Mouse (Mus musculus) gastrocnemius, adult 2 months (tissue): ENCODE measurements around the gene Lrrc20. TPM values are rescaled to one million over a fixed set of nuclear protein-coding genes. Genes with fewer than 3 reads are reported as not detected.

Source experiments
- DNase-seq: peaks from one replicate; pipeline ENCODE4 v3.0.0; 2022
- H3K27ac ChIP-seq: fragments of 200-600 bp; 2 replicates; pipeline ENCODE4 v1.8.1; 2022; ENCODE audit warnings: mild to moderate bottlenecking
- H3K4me3 ChIP-seq: fragments of 200-600 bp; 2 replicates; pipeline ENCODE4 v1.8.1; 2022; ENCODE audit warnings: mild to moderate bottlenecking, moderate library complexity
- CTCF ChIP-seq: fragments of 200-600 bp; IDR thresholded peaks from 2 replicates; pipeline ENCODE4 v1.8.1; 2022; ENCODE audit warnings: antibody characterized with exemption, mild to moderate bottlenecking, moderate library complexity
- intact Hi-C: fragments of 180-260 bp; cut with DNase I; formaldehyde crosslinking; loops from one replicate; pipeline ENCODE4 v1.15.1; 2025
- total RNA-seq, 2 experiments: library from RNA; stranded (reverse); gene quantifications; 2 replicates each; pipeline ENCODE4 v1.2.3; 2021

Lrrc20 gene
- total RNA-seq, 2 experiments from 2014 or later: 133 to 164 TPM

DNA sequence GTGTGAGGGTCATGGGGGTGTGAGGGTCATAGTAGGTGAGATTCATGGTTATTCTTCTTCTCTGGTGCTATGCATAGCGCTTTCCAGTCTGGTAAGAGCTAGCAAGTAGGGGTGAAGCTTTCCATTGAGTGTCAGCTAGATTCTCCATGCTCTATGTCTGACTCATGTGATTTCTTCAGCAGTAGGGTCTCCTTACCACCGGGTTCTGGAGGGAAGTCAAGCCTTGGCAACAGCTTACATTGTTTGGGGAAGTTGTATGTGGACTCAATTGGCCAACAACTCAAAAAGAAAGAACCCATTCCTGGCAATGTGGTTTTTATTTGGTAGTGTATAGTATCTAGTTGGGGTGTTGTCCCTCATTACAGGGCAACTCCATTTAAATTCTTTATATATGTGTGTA is 28.5 kb downstream of the Lrrc20 start:
- Histone ChIP-seq H3K4me3 (no peak overlapping the region), H3K27ac (no peak overlapping the region)
- DNase-seq: no peak
- no peak for TF ChIP-seq CTCF
- intact Hi-C loops: no loop called here

DNA sequence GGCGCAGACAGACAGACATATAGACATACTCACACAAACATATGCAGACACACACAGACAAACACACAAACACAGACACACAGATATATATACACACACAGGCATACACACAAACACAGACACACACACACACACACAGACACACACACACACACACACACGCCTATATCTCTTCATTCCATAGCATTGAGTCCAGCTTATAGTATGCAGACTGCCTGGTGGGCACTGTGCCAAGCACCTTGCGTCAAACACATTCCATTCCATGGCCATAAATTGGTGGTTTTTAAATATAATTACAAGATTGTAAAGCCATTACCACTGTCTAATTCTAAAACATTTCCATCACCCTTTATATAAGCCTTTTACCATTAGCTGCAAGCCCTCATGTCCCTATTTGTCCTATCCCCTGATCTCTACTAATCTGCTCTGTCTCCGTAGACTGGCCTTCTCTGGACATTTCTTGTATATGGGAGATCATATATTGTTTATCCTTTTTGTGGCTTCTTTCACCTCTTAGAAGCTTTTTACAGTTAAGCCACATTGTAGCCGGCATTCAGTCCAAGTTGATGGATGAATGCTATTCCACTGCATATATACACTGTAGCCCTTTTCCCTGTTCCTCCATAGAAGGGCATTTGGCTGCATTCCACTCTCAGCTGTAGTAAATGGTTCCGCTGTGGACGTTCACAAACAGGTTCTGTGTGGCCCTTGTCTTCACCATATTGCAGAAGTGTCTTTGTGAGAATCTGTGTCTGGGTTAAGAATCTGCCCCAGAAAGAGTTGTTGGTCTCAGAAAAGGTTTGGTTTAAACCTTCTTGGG is 31.0 kb downstream of the Lrrc20 start:
- TF ChIP-seq CTCF: no peak
- Histone ChIP-seq H3K27ac (no peak overlapping the region), H3K4me3 (no peak overlapping the region)
- no peak for DNase-seq
- intact Hi-C loops: no loop called here

DNA sequence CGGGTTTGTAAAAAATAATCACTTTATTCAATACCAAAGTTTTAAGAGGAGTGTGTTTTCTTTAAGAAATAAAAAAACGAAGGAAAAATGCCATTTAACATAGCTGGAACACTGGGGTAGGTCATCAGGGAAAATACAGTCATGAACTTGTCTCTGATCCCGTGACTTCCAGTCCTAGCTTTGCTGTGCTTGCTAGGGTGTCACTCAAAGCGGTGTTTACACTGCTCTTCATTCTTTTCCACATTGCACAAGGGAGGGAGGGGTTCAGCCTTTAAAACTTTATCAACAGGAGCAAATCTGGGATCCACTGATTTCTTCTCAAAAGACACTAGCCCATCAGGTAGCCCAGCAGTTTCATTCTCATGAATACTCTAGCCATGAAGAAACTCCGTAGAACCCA is 34.3 kb downstream of the Lrrc20 start:
- peak overlapping the region; percentile 20 for H3K27ac ChIP-seq
- DNase-seq: no peak
- intact Hi-C loops: no loop called here
- no peak overlapping the region for H3K4me3 ChIP-seq
- TF ChIP-seq CTCF: no peak

DNA sequence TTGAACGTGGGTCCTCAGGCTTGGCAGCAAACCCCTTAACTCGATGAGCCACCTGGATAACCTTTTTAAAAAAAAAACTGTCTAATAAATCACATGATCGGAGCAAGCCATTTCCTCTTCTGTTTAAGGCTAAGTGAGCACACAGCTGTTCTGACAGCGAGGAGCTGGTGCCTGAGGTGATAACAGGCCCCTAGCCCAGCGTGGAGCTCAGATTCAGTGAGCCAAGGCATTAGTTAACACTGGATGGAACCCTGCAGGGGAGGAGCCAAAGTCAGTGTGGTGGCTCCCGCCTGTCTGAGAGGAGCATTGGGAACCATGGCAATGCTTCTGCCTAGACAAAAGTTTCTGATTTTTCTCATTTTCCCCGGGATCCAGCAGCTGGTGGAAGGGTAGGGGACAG is 35.2 kb downstream of the Lrrc20 start:
- intact Hi-C loops: no loop called here

DNA sequence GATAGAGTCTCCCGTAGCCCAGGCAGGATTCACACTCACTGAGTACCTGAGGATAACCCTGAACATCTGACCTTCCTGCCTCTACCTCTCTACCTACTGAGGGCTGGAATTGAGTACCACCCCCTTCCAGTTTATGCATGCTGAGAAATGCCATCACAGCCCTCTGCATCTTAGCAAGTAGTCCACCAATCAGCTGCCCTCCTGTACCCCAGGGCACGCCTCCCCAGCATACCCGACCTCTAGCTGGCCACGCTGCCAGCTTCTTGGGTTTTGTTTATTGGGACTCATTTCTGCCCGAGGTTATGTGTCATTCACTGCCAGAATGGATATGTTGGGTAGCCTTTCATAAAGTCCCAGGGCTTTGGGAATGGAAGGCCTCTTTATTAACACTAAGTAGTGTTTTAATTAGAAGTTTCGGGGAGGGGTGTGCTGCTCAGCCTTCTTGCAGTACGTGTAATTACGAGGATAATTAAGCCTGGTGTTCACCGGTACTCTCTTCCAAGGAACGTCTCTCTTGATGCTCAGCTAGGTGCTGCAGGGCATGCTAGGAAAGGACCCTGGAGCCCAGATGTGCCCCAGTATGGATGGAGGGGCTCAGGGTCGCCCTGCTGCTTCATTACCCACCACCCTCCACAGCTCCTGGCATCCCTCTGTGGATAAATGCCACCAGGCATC is 36.8 kb downstream of the Lrrc20 start:
- DNase-seq: no peak
- Histone ChIP-seq H3K27ac (no peak overlapping the region), H3K4me3 (no peak overlapping the region)
- no peak for TF ChIP-seq CTCF
- intact Hi-C loops: no loop called here

More for the DNA sequence above, 35.2 kb downstream of the Lrrc20 start:
- no peak for TF ChIP-seq CTCF
- Histone ChIP-seq H3K27ac (peak overlapping the region; percentile 20; the same call in 1 of the 2 replicates), H3K4me3 (no peak overlapping the region)
- peak; percentile 35 for DNase-seq

DNA sequence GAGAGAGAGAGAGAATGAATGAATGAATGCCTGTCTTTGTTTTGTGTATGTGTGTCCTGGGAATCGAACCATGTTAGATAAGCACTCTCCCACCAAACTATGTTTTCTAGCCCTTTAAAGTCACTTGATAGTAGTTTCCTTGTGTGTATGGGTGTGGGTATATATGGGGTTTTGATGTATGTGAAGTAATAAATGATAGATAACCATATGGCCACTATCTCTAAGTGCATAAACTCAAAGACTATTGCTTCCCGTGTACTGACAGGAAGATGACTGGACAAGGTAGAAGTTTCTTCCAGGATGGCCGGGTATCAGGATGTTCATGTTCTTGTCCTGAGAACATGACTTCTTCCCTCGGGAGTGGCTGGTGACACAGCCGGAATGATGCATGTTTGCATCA is 41.3 kb downstream of the Lrrc20 start:
- no peak overlapping the region for H3K4me3 ChIP-seq
- TF ChIP-seq CTCF: no peak
- DNase-seq: no peak
- H3K27ac ChIP-seq: no peak overlapping the region
- intact Hi-C loops: no loop called here

DNA sequence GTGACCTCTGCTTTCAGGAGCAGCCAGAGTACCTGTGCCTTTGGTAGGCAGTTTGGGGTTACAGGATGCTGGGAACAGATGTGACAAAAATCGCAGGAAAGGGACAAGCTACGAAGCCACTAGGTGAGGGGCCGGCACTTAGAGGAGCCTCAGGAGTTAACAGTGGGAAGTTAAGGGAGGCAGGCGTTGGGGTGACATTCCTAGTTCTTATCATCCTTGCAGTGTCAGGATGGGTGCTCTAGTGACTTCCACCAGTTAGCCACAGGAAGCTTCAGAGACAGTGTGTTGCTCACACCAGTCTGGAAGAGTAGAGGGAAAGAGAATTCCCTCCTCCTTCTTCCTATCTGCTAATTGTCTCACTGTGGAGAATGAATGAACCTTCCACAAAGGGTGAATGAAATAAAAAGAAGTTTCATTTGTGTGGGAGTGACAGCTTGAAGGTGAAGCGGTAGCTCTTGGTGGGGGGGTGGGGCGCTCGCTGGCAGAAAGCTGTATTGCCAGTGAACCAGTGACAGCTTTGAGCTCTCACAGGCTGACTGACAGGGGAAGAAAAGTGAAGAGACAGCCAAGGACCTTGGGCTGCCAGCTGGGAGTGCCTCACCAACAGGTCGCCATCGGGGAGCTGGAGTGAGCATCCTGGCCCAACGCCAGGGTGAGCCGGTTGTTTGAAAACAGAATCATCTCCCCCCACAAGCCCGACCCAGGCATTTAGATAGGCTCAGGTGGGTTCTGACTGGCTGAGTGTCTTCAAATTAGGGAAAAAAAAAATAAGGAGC is 41.9 kb downstream of the Lrrc20 start:
- no peak overlapping the region for H3K27ac ChIP-seq
- intact Hi-C loops: no loop called here
- H3K4me3 ChIP-seq: no peak overlapping the region
- TF ChIP-seq CTCF: no peak
- no peak for DNase-seq

DNA sequence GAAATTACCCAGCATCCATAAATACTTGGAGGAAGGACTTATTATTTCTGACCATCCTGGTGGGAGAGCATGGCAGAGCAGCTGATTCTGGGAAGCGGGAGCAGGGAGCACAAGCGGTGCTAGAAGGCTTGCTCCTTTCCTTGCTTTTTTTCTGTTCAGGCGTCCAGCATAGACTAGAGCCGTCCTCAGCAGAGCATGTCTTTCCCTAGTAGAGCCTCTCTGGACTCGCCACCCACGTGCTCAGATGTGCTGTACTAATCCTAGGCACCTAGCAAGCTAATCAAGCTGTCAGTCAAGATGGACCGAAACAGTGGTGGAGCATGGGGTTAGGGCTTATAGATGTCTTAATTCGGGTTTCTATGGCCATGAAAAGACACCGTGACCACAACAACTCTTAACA is 42.7 kb downstream of the Lrrc20 start:
- intact Hi-C loops: no loop called here
- TF ChIP-seq CTCF: no peak
- no peak overlapping the region for H3K4me3 ChIP-seq
- no peak for DNase-seq
- no peak overlapping the region for H3K27ac ChIP-seq

DNA sequence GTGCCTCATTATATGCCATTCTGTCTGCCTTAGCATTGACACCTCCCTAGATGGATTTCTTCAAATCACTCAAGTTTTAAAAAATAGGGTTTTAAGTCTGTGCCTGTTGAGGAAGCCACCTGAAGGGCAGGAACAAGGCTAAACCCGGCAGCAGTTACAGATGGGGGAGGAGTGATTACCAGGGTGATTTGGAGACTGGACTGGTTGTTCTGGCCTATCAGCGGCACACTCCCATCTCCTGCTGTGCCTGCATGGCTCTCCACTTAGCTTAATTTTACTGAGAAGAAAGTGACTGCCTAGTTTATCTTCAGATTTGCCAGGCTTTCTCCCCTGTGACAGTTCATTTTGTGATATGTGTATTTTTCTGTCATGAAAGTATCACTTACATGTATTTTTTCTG is 43.9 kb downstream of the Lrrc20 start:
- intact Hi-C loops: no loop called here
- Histone ChIP-seq H3K27ac (no peak overlapping the region), H3K4me3 (no peak overlapping the region)
- DNase-seq: no peak
- TF ChIP-seq CTCF: no peak

DNA sequence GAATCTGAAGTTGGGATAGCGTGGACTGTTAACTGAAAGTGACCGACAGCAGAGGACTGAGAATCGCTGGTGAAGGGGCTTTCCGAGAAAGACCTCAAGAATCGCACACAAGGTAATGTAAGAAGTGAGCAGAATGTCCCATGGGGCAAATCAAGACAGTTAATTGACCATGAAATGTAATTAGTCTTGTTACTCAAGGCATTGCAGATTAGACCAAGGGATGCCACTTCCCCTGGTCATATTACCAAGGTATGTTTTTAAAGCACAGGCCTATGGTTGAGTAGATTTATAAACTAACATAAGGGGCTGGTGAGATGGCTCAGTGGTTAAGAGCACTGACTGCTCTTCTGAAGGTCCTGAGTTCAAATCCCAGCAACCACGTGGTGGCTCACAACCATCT is 45.1 kb downstream of the Lrrc20 start:
- intact Hi-C loops: no loop called here
- no peak for DNase-seq
- TF ChIP-seq CTCF: no peak
- no peak overlapping the region for H3K27ac ChIP-seq
- H3K4me3 ChIP-seq: no peak overlapping the region

DNA sequence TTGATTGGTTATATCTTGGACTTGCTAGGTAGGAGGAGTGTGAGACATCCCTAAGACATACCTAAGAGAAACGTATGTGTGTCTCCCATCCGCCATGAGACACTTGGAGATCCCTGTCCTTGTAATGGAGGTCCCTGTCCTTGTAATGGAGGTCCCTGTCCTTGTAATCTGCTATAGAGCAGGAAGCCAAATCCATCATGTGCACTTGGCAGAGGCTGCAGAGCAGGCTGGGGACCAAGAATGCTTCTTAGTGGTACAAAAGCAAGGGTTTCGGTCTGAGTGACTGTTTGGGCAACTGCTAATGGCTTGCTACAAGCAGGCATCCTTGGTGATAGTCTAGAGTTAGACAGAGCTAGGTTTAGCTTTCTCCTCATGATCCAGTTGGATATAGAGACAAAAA is 55.3 kb downstream of the Lrrc20 start:
- no peak overlapping the region for H3K27ac ChIP-seq
- intact Hi-C loops: loop anchor here (5.0 kb wide), 1 partner anchor 39 kb away; no protein-coding TSS in a partner anchor
- H3K4me3 ChIP-seq: no peak overlapping the region
- no peak for DNase-seq
- TF ChIP-seq CTCF: no peak

DNA sequence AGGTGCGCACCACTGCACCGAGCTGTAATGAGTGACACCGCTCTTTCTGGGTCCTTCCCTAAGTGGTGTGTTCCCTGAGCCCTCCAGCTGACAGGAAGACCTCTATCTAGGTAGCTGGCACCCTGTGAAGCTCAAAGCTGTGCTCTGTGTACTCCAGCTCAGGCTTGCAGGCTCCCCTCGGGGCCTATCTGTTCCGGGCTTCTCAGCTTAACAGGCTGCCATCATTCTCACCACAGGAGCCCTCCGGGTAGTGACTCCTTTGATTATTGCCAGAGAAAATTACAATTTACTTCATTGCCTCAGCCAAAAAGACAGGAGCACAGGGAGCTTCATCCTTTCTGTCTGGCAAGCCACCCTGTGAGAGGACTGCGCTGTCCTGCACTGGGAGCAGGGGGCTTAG is 57.7 kb downstream of the Lrrc20 start:
- intact Hi-C loops: loop anchor here (5.0 kb wide), 1 partner anchor 41 kb away; no protein-coding TSS in a partner anchor
- Histone ChIP-seq H3K4me3 (no peak overlapping the region), H3K27ac (no peak overlapping the region)
- DNase-seq: no peak
- TF ChIP-seq CTCF: no peak
